Mouse (Mus musculus) macrophage (primary cell): ENCODE data around the gene Ppp1r14d. TPM values are rescaled to one million over a fixed set of nuclear protein-coding genes. Genes with fewer than 3 reads are reported as not detected.

Experiments
- H3K27ac ChIP-seq: fragments of 350-480 bp; formaldehyde crosslinking; 2 replicates; pipeline ENCODE4 v1.9.0; 2021
- H3K36me3 ChIP-seq: fragments of 350-480 bp; formaldehyde crosslinking; 2 replicates; pipeline ENCODE4 v1.9.0; 2021; ENCODE audit errors: inconsistent target
- H3K4me3 ChIP-seq: fragments of 350-480 bp; formaldehyde crosslinking; 2 replicates; pipeline ENCODE4 v1.9.0; 2021; ENCODE audit errors: inconsistent target
- H3K79me2 ChIP-seq: fragments of 350-480 bp; formaldehyde crosslinking; 2 replicates; pipeline ENCODE4 v1.9.0; 2021; ENCODE audit errors: inconsistent target
- WGBS: methylation state at CpG from one replicate; pipeline ENCODE4 v1.1.7; 2026; ENCODE audit warnings: inconsistent platforms; ENCODE audit not compliant: missing documents; 5-methylcytosine and 5-hydroxymethylcytosine counted together
- polyA plus RNA-seq: library from polyadenylated mRNA; stranded (reverse); fragments of 250-400 nt; gene quantifications from 3 replicates; pipeline ENCODE4 v1.2.4, GENCODE M21; 2018; ENCODE audit warnings: inconsistent platforms

Ppp1r14d gene
- polyA plus RNA-seq, 1 experiment from 2014 or later: not detected

- WGBS: 60% methylated on average over 13 of the region's 13 CpGs
- Histone ChIP-seq H3K36me3 (no peaks in the 10 kb centered on the region), H3K27ac (no peak overlapping the region), H3K79me2 (no peaks in the 10 kb centered on the region), H3K4me3 (no peak overlapping the region)
Observed at GRCm38 (mm10) chr2:119172862-119173576, 56.7 kb downstream of the Ppp1r14d start.

- Histone ChIP-seq H3K79me2 (no peaks in the 10 kb centered on the region), H3K27ac (no peak overlapping the region), H3K36me3 (no peaks in the 10 kb centered on the region), H3K4me3 (no peak overlapping the region)
- WGBS: 94% methylated on average over 7 of the region's 7 CpGs
Observed at GRCm38 (mm10) chr2:119172446-119172845, 57.3 kb downstream of the Ppp1r14d start.

GRCm38 (mm10) chr2:119171574-119171973 lies 58.1 kb downstream of the Ppp1r14d start:
- no peaks in the 10 kb centered on the region for H3K79me2 ChIP-seq
- no peak overlapping the region for H3K27ac ChIP-seq
- no peak overlapping the region for H3K4me3 ChIP-seq
- H3K36me3 ChIP-seq: no peaks in the 10 kb centered on the region
- 87% methylated on average over 8 of the region's 8 CpGs for WGBS

DNA sequence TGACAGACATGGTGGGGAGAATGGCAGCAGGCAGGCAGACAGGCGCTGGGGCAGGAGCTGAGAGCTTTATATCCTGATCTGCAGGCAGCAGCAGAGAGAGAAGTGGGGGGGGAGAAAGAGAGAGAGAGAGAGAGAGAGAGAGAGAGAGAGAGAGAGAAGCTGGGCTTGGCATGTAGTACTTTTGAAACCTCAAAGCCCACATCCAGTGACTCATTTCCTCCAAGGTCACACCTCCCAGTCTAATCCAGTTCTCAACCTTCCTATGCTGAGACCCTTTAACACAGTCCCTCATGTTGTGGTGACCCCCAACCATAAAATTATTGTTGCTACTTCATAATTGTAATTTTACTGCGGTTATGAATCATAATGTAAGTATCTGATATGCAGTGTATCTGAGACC lies 59.4 kb downstream of the Ppp1r14d start:
- no peak overlapping the region for H3K27ac ChIP-seq
- H3K79me2 ChIP-seq: no peaks in the 10 kb centered on the region
- H3K4me3 ChIP-seq: no peak overlapping the region
- 85% methylated on average over 2 of the region's 2 CpGs for WGBS
- H3K36me3 ChIP-seq: no peaks in the 10 kb centered on the region

Other genes with a start within 250 kb of the Ppp1r14d start
- 22.4 to 25.3 TPM (median 25.0 TPM) in 3 replicates for gene Ccdc32, start 200.5 kb downstream of the Ppp1r14d start, polyA plus RNA-seq
- gene Rpusd2, start 195.1 kb downstream of the Ppp1r14d start, polyA plus RNA-seq: 1.7 to 3.6 TPM (median 2.4 TPM) in 3 replicates
- 0.27 to 2.3 TPM (median 1.2 TPM) in 3 replicates for gene Knl1, start 182.8 kb downstream of the Ppp1r14d start, polyA plus RNA-seq
- gene Rad51, start 117.1 kb downstream of the Ppp1r14d start, polyA plus RNA-seq: 0.33 to 11.7 TPM (median 3.7 TPM) in 3 replicates
- 27.9 to 38.8 TPM (median 30.7 TPM) in 3 replicates for gene Rmdn3, start 72.9 kb downstream of the Ppp1r14d start, polyA plus RNA-seq
- gene Gchfr, start 62.1 kb downstream of the Ppp1r14d start, polyA plus RNA-seq: 0.47 TPM in 1 of 3 replicates, not detected in the others
- not detected in 3 replicates for gene Gm14137, start 55.4 kb downstream of the Ppp1r14d start, polyA plus RNA-seq
- gene Zfyve19, start 21.3 kb downstream of the Ppp1r14d start, polyA plus RNA-seq: 19.2 to 23.2 TPM (median 20.3 TPM) in 3 replicates
- 14.2 to 28.9 TPM (median 14.3 TPM) in 3 replicates for gene Dnajc17, start 21.1 kb downstream of the Ppp1r14d start, polyA plus RNA-seq
- gene Spint1, start 7.5 kb upstream of the Ppp1r14d start, polyA plus RNA-seq: 0.32 to 0.56 TPM (median 0.54 TPM) in 3 replicates
- 3.1 to 15.6 TPM (median 13.6 TPM) in 3 replicates for gene Rhov, start 41.4 kb upstream of the Ppp1r14d start, polyA plus RNA-seq
- 37.4 to 56.2 TPM (median 46.6 TPM) in 3 replicates for gene Vps18, start 58.8 kb upstream of the Ppp1r14d start, polyA plus RNA-seq
- not detected in 3 replicates for gene Dll4, start 95.9 kb upstream of the Ppp1r14d start, polyA plus RNA-seq
- gene Chac1, start 121.3 kb upstream of the Ppp1r14d start, polyA plus RNA-seq: 0.11 to 0.31 TPM in 2 of 3 replicates, not detected in the other
- gene Ino80, start 247.8 kb upstream of the Ppp1r14d start, polyA plus RNA-seq: 8.9 to 11.8 TPM (median 10.9 TPM) in 3 replicates